Mouse (Mus musculus) c-Kit-positive CD71-positive TER-119-negative erythroid progenitor cells, embryonic 14.5 days (primary cell): ENCODE measurements at regions not wholly inside any gene's neighbourhood (a gene's known extent, or its start where the extent isn't known, plus 50 kb on each side); places are given as distances from the start of the nearest gene placed in this dataset.

Source experiments
- DNase-seq: peaks from one replicate; pipeline ENCODE4 v3.0.0-alpha.2; 2013; ENCODE audit warnings: low read depth

DNA sequence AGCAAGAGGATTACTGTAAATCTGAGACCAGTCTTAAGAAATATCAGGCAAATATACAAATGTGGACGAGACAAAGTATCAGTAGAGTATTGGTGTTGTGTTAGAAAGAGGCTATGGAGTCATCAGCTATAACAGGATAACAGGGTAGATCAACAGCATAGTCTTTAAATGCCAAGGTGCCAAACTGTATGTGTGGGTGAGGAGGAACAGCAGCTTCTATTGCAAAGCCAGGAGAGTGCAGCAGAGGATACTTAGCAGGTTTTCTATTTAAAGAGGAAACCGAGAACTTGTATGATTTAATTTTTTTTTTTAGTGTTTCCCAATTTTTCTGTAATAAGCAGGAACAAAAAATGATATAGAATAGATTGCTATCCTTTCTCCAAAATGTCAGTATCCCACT is 202.7 kb upstream of the Camk1g start:
- DNase-seq = no peak

DNA sequence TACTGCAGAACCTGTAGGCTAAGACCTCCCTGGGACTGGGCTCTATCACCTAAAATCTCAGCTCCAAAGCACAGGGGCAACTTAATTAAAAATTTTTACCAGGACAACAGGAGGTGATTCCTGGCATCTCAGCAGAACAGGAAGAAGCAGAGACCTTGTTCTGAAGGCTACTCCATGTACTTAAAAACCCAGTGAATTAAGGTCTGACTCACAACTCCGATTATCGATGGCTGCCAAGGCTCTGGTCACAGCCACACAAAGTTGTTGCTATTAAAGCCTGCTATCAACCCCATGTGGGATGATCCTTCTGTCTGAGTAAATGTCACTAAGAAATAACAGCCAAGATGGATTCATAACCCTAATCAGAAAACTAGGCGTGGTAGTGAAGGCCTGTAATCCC is 202.3 kb upstream of the Camk1g start:
- no peak for DNase-seq

DNA sequence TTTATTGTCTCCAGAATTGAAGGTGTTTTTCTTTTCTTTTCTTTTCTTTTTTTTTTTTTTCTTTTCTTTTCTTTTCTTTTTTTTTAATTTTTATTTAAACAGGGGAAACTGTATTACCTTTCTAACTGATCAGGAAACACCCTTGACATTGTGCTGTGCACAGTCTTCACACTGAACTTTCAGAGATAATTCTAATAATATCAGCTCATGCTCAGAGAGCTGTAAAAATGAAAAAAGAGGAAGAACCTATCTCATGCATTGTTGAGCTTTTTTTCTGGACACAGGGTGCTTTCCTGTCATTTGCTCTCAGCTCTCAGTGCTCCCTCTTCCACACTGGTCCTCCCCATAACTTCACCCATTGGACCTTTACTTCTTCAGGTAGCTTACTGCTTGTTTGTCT is 201.0 kb upstream of the Camk1g start:
- no peak for DNase-seq

DNA sequence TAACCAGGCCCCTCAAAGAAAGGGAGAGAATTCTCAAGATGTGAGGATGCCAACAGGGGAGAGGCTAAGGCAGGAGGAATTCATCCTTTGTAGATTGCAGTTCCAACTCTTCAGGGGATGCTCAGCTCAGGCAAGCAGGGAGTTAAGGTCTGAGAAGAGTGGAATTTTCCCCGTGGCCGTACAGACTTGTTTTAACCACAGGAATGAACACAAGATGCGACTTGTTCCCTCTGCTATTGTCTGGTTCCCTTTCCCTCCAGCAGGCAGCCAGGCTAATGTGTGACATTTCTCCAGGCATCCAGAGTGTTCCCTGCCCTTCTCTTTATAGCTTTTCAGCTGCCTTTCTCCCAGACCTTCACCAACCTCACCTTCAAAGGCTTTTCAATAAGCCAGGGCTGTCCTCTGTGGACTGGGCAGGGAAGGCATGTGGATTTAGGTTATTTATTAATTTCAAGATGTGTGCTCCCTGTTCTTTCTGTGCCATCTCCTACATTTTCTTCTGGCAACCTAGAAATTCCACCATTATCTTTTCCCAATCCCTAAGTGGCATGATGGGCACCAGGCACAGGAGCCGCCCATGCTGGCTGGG is 198.6 kb upstream of the Camk1g start:
- no peak for DNase-seq

DNA sequence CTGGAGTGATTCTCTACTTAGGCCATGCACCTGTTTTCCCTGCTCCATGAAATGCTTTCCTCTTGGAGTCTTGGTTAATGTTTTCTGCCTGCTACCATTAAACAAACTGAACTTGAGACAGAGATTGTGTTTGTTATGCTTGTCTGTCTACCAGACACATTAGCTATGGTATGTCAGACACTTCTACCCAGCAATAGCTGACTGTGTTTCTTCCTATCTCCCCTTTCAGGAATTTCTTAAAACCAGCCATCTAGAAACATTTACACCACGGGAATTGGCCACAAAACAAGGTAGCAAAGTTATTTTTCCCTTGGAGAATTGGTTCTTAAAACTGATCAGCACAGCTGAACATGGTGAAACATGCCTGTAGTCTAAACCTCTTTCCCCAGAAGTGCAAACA is 197.1 kb upstream of the Camk1g start:
- DNase-seq = no peak

DNA sequence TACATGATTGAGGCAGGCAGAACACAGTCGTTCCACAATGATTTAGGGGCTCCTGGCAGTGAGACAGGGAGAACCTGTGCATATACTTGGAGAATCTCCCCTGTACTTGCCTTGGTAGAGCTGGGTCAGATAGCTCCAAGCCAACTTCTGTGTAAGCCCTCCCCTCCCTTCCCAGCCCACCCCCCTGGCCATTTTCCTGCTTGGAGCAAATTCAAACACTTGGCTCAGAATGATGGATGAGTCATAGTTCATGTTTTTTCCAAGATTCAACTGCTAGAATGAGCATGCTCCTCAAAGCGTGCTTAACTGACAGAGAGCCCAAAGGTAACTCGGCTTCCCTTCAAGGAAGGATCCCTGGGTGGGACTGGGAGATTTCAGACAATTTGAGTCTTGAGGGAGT is 194.1 kb upstream of the Camk1g start:
- no peak for DNase-seq

DNA sequence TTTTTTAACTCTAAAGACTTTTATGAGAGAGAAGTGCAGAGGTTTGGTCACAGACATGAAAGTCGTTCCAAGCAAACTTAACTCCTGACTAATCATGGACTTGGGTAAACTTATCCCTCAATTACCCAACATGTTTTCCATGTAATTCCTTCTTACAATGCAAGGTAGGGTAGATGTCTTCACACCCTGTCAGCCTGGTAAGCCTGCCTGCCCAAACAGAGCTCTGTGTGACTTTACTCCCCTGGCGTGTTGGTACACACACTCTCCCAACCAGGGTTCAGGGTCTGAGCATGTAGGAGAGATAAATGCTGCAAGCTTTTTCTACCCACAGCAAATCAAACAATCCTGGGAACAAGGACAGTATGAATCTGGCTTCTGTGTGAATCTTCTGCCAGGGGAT is 192.1 kb upstream of the Camk1g start:
- DNase-seq = no peak

DNA sequence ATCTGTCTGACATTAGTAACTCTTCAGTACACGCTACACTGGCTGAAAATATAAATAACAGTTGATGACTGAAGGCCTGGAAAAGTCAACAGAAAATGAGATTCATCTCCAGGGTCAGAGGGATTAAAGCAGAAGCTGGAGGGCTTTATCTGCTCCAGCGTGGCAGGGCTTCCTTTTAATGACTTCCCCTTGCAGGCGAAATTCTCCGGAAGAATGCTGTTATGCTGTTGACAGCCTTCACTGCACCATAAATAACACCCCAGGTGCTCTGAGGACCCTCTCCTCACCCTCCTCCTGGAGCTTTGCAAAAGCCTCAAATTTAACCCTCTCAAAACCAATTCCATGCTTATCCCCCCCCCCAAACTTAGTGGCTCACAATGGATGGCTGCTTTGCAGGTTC is 188.0 kb upstream of the Camk1g start:
- DNase-seq = no peak

DNA sequence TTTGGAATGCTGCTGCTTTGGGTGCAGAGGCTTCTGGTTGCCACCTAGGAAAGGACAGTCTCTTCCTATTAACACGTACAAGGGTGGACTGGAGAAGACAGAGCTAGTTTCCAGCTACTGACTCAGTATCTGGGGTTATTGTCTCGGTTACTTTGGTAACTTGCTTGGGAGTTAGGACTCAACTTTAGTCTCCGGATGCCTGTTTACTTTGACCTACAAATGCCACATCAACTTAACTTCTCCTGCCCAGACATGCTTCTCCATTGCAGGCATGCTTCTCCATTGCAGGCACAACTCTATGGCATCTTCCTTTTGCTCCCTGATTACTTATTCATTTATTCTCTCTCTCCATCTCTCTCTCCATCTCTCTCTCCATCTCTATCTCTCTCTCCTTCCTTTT is 184.6 kb upstream of the Camk1g start:
- DNase-seq = no peak

DNA sequence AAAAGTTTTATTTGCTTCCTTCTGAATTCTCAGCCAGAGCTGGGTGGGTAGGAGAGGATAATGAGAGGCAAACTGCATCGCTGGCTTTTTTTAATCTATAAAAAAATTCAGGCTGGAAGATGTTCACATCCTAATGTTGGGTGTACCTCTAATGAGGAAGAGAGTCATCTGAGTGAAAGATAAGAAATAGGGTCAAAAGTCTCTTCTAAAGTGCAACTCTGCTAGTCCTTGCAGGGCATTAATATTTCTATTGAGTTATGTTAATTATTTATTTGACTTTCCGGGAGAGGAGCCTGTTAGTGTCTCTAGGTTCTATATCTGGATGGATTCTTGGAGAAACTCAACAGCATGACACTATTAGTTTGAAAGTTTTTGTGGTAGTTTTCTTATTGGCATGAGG is 182.2 kb upstream of the Camk1g start:
- DNase-seq = no peak

DNA sequence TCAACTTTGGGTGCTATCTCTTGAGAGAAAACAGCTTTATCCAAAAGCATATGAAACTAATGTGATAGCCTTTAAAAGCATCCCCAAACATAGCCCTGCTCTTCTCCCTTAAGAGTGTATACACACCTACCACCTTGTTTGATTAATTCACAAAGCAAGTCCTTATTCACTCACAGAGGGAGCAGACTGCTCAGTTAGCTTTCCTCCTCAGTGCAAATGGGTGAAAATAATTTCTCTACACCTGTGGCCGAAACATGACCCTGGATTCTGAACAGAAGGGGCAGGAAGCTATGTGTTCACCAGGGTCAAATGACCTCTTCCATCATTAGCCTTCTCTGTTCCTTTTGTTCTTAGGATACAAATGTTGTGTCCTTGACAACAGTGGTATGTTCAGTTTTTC is 181.2 kb upstream of the Camk1g start:
- no peak for DNase-seq

DNA sequence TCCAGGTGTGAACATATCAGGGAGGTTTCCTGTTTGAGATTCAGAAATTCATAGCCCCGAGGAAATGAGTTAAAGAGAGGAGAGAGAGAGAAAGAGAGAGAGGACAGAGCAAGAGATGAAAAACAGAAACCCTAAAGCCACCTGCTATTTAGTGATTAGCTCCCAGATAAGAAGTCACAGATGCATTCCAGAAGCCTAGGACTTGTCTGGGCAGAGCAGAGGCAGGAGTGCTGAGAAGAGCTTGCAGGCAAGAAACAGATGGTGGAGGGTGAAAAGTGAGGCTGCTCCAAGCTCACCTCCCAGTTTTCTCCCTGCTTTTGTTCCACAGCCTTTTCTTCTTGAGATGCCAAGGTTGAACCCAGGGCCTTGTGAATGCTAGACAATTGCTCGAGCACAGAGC is 180.7 kb upstream of the Camk1g start:
- no peak for DNase-seq

DNA sequence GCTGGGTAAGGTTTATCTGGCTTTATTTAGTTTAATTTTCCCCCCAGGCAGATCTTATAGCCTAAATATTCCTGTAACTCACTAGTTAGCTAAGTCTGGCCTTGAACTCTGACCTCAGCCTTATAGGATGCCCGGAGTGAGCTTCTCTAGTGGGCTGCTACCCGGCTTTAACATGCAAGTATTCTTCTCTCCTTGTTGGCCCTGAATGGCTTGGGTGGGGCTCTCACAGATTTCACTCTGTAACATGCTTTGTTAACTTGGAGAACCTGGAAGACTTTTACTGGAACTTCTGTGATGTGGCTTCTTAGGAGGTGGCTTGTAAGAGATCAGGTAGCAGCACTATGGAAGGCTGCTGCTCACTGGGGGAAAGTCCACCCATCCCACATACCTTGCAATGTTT is 177.3 kb upstream of the Camk1g start:
- no peak for DNase-seq

DNA sequence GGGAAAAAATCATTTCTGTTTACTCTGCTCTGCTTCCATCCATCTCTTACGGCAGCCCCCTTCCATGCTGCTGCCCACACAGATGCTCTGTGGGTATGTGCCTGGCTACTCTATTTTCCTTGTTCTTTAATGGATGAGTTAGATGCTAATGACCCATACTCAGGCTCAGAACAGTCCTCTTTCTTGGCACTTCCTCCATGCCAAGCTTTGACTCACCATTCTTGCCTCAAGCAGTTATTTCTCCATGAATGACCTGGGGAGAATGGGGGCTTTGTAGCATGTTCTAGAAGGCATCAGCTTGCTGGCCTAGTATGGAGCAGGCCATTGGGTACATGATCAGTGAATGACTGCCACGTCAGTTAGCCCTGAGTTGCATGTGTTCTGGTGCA is 175.9 kb upstream of the Camk1g start:
- no peak for DNase-seq

DNA sequence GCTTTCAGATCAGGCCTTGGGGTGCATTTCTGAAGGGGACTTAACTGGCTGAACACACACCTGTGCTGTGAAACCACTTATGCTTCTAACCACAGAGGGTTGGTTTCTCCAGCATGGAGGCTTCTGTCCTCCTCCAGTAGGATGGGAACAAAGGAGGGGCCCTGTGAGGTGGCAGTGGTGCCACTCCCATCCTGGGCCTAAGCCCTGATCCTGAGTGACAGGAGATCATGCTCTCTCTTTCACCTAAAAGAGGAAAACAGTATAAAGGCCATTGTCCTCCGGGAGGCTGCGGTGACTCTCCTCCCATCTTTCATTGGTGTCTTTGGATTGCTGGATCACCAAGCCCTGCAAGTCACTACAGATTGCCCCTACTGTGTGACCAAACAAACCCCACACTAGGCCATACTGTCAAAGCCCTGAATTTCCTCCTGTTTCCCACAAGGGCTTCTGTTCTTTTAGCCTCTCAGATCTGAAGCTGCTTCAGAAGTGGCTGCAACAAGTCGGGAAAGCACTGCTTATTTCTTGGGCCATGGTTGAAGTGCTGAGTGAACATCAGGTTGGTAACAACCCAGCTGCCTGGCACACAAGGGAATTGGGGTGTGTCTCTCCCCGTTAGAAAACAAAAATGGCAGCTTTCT is 175.4 kb upstream of the Camk1g start:
- DNase-seq = no peak

DNA sequence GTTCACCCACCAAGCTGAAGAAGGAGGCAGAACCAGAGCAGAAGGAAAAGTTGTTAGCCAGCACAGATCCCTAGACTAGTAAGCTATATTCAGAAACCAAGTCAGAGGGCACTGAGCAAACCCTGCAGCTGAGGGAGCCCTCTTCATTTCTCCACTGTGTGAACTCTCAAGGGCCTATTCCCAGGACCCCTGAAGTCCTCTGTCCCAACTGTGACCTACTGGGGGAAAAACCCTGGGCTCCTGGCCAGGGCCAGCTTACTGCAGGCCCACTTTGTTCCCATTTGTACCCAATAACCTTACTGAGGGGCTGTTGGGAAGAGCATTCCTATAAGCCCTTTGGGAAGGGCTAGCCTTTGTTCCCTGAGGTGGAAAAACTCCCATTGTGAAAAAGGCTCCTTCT is 174.7 kb upstream of the Camk1g start:
- no peak for DNase-seq

DNA sequence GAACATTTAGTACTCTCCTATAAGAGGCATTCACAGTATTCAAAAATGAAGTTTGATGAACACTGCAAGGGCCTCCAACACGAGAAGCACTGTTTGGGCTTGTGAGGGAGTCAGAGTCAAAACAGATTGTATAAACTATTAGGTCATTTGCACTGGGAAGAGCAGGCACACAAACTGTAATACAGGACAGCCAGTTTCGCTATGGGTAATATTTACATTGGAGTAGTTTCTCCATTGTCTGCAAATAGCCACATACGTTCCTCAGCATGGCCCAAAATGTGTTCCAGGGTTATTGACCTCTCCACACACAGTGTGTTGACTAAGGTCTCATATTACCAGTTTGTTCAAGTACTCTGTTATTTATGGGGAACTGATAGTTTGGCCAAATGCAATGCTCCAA is 173.7 kb upstream of the Camk1g start:
- no peak for DNase-seq

DNA sequence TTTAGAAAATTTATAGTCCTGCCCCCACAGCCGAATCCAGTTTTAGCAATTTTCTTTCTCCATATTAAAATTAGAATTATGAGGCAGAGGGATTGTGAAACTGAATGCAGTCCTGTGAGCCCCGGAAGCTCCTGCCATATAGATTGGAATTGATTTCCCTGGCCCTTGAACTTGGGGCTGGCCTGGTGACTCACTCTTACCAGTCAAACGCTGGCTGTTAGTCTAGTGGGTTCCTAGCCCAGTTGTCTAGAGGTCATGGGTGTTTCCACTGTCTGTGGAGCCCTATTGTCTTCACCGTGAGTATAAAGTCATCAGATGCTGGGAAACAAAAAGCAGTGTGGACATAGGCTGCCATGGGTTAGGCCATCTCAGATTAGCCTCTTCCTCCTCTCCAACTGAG is 173.2 kb upstream of the Camk1g start:
- no peak for DNase-seq

DNA sequence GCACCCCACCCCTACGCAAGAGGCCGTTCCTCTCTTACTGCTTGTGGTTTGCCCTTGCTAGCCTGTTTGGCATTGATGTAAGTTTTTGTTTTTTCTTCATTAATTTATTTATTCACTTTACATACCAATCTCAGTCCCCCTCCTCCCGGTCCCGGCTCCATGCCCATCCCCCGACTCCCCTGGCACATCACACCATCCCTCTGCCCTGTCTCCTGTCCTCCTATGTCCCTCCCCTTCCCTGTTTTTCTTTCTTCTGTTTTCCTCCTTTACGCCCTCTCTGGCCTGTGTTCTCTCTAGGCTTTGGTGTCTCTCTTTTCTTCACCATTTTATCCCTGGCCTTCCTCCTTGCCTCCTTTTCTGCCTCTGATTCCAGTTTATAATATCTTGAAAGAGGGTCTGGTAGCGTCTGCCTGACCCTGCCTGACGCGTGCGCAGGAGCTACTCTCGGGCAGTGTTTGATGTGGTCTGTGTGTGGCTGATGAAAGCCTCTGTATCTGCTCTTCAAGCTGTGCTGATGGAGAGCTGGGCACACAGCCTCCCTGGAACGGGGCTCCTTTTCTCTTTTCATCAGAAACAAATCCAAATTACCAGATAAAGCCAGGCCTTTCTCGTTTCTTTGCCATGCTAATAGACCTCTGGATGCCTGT is 172.0 kb upstream of the Camk1g start:
- no peak for DNase-seq

DNA sequence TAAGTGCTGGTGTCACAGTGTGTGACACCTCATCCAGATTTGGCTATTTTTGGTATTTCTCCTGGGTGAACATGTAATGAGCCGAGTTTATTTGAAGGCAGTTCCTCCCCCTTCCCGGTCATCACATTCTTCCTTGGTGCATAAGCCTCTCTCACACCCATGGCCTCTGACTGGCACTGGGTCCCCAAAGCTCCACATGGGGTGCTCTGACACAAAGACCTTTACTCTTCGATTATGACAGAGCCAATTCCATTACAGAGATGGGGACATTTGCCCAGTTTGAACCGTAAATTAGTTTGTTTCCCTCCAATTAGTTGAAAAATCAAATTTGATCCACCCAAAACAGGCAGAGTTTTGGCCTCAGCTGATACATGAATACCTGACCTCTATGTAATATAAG is 171.2 kb upstream of the Camk1g start:
- DNase-seq = no peak

DNA sequence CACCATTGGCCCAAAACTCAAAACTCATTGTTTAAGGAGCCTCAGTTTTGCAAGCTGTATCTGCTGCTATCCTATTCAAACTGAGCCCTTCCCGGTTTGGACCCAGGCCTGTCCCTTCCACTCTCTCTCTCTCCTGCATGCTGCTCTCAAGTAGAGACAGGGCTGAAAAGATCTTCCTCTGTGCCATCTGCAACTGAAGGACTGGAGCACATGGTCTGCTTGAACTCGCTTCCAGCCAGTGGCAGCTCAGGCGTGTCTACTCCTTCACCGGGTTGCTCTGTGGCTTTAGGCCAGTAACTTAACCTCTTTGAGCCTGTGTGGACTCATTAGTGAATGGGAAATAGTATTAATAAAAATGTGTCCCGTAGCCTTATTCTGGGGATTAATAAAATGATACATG is 170.4 kb upstream of the Camk1g start:
- no peak for DNase-seq

DNA sequence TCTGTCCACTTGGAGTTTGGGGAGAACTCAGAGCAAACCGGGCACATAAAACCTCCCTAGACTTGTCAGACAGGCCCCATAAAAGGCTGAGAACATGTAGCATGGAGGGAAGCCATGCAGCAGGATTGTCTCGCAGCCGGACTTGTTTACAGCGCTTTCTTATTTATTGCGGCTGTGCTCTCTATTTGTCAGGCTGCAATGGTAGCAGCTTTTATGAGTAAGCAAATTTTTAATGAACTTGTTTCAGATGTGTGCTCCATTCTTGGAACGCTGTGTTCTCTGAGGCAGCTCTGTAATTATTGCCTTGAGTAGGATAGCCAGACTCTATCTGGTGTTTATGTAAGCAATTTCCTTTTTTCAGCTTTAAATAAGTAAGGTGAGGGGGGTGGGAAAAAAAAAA is 169.2 kb upstream of the Camk1g start:
- no peak for DNase-seq

DNA sequence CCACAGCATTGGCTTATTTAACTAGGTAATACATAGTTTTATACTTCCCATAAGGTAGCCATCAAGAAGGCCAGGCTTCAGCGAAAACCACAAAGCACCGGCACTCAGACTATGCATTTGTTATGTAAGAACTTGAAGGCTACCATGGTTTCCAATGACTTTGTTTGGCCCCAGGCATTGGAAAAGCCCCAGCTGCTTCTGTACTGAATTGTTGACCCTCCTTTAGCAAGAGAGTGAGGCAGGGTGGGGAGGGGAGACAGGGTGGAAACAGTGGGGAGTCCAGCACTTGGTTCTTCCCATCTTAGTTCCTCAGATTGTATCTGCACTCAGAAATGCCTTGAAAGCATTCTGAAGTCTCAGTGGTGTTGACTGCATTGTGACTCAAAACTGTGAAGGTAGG is 168.3 kb upstream of the Camk1g start:
- no peak for DNase-seq

DNA sequence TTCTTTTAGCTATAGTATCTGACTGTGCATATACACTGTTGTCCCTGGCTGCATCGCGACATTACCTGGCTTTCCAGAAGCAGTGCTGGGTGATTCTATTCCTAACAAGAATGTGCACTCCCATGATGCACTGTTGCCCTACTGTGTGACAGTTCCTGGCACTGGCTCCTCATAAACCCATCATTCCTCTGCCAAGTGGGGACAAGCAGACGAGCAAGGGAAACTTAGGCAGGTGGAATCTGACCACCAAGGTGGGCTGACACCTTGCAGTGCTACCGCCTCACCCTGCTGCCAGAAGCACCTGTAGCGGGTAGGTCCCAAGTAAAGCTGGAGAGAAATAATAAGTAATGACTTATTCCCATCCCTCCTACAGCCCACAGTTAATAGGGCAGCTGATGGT is 167.5 kb upstream of the Camk1g start:
- DNase-seq = no peak
